Mouse (Mus musculus) kidney, adult 2 months (tissue): Measurements from ENCODE around the gene Cyp2c68. TPM values are rescaled to one million over a fixed set of nuclear protein-coding genes. Genes with fewer than 3 reads are reported as not detected.
"Not testable (repeated sequence)": the region's sequence is repeated elsewhere in the genome, so short reads cannot be mapped to it uniquely, and the experiment has no call there.

Experiments used
- DNase-seq: peaks from one replicate; pipeline ENCODE4 v3.0.0; 2021
- H3K27ac ChIP-seq: fragments of 200-500 bp; 2 replicates; pipeline ENCODE4 v1.5.1; 2012; ENCODE audit warnings: low read depth, low read length, control low read depth, inconsistent platforms; ENCODE audit not compliant: insufficient read depth
- H3K27me3 ChIP-seq: fragments of 200-500 bp; replicated peaks from 2 replicates; pipeline ENCODE4 v1.6.1; 2012; ENCODE audit warnings: mild to moderate bottlenecking, moderate library complexity, low read length, inconsistent platforms; ENCODE audit not compliant: control insufficient read depth, insufficient read depth
- H3K36me3 ChIP-seq: fragments of 200-500 bp; 2 replicates; pipeline ENCODE4 v1.6.1; 2012; ENCODE audit warnings: mild to moderate bottlenecking, moderate library complexity, low read length, inconsistent platforms; ENCODE audit not compliant: control insufficient read depth, insufficient read depth
- H3K4me1 ChIP-seq: fragments of 200-500 bp; 2 replicates; pipeline ENCODE4 v1.6.1; 2011; ENCODE audit warnings: low read length; ENCODE audit not compliant: control insufficient read depth, insufficient read depth
- H3K4me3 ChIP-seq: fragments of 200-500 bp; 2 replicates; pipeline ENCODE4 v1.5.1; 2011; ENCODE audit warnings: mild to moderate bottlenecking, low read depth, low read length, control low read depth; ENCODE audit not compliant: insufficient read depth
- CTCF ChIP-seq: fragments of 200-500 bp; conservative IDR thresholded peaks from 2 replicates; pipeline ENCODE4 v1.5.1; 2011; ENCODE audit warnings: low read depth, mild to moderate bottlenecking, control low read depth, low read length, moderate library complexity, mixed read lengths; ENCODE audit not compliant: insufficient read depth, insufficient read length
- POLR2A ChIP-seq: fragments of 200-500 bp; IDR thresholded peaks from one replicate; pipeline ENCODE4 v1.6.1; 2011; ENCODE audit warnings: low read depth, low read length, control low read depth
- WGBS: fragments of 180-500 bp; shearing (Covaris S2); methylation state at CpG from one replicate; pipeline ENCODE4 v1.1.7; 2018; 5-methylcytosine and 5-hydroxymethylcytosine counted together
- polyA plus RNA-seq: library from polyadenylated mRNA; depleted of rRNA; stranded (reverse); fragments of >200 nt; gene quantifications from 2 replicates; pipeline ENCODE4 v1.2.3, GENCODE M21; 2012; rRNA removed

Gene Cyp2c68
- polyA plus RNA-seq, 1 experiment = 0.64 TPM

DNA sequence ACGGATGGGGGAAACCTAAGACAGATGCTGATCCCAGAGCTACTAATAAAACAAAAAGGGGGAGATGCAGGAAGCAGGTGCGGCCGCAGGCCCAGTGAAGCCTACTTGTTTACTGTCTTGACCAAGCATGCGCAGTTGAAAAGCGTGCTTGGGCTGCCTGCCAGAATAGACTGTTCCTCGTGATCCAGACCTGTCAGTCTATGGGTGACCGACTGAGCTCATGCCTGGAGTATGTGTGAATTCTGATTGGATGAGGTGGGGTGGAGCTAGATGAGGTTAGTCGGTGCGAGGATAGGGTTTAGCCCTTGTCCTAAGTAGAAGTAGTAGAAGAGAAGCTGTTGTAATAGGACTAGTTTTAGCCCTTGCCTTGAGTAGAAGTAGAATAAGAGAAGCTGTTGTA lies 93.3 kb downstream of the Cyp2c68 start:
- TF ChIP-seq POLR2A (no peak), CTCF (no peak)
- no peak for DNase-seq
- H3K36me3 ChIP-seq = no peaks in the 10 kb centered on the region
- H3K27me3 ChIP-seq = no peaks in the 10 kb centered on the region
- 92% methylated on average over 9 of the region's 9 CpGs for WGBS
- no peak overlapping the region for H3K27ac ChIP-seq
- no peak overlapping the region for H3K4me3 ChIP-seq
- no peaks in the 10 kb centered on the region for H3K4me1 ChIP-seq

DNA sequence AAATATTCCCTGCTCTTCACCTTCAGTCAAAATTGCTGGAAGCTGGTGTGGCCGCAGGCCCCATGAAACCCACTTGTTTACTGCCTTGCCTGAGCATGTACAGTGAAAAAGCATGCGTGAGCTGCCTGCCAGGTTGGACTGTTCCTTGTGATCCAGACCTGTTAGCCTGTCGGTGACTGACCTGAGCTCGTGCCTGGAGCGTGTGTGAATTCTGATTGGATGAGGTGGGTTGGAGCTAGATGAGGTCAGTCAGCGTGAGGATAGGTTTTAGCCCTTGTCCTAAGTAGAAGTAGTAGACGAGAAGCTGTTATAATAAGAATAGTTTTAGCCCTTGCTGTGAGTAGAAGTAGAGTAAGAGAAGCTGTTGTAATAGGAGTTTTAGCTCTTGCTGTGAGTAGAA lies 96.3 kb downstream of the Cyp2c68 start:
- 88% methylated on average over 7 of the region's 7 CpGs for whole genome bisulfite sequencing
- not testable (repeated sequence) for H3K27me3 ChIP-seq, H3K36me3 ChIP-seq, H3K4me1 ChIP-seq, H3K4me3 ChIP-seq, H3K27ac ChIP-seq, DNase-seq

Other genes starting within 250 kb of the Cyp2c68 start
- gene Cyp2c39, start 230.2 kb downstream of the Cyp2c68 start, polyA plus RNA-seq = not detected in 2 replicates
- not detected in 2 replicates for gene Cyp2c67, start 92.0 kb downstream of the Cyp2c68 start, polyA plus RNA-seq
- not detected in 2 replicates for gene Cyp2c40, start 71.8 kb upstream of the Cyp2c68 start, polyA plus RNA-seq
- 0.83 and 0.99 TPM in 2 replicates for gene Cyp2c69, start 145.7 kb upstream of the Cyp2c68 start, polyA plus RNA-seq